Mouse (Mus musculus): ENCODE data around the gene Crabp2.

Gene Crabp2

DNA sequence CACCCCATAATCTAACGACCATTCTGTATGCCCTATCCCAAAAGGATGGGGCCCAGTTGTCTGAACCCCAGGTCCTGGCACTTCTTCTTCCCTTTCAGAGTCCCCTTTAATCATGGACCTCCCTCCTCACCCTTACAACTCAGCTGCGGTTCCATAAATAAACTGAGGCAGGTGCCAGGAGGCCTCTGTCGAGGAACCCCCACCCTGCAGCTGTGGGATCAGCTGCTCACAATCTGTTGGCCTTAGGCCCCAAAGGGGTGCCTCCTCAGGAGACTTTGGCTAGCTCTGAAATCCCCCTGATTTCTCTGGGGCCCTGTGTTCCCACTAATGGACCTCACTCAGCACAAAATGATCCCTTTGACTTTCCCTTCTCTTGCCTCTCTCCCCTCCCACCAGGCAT, 35.6 kb downstream of the Crabp2 start:
- no peak for DNase-seq (ENCODE audit: low spot score in 2 of 2)

DNA sequence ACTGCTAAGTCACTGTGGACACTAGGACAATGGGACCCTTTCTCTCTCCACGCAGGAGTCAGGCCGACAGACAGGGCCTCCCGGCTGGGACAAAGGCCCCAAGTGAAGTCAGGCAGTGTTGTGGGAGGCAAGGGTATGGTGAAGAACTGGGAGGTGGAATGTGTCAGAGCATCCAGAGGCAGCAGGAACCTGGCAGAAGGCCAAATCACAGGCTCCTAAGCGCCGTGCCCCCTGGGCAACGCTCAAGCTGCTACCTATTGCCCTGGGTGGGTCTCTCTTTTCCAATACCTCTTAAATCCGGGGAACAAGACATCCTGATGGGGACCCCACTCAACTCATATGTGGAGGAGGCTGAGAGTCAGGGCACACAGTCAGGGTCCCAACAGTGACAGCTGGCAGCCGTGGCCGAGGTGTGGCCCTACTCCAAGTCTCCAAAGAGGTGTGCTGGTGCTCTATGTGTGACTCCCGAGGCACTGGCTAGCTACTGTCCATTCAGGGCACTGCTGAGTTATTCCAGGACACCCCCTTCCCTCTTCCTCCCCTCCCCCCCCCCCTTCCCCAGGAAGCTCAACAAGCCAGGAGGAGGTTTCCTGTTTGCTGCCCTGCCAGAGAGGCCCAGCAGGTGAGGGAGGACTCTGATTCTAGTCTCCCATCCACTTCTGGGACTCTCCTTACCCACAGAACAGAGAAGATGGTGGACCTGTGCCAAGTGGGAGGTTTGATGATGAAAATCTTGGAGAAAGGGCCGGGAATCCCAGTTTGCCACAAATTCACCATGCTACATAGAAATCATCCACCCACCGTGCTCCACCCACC, 37.2 kb downstream of the Crabp2 start:
- DNase-seq (ENCODE audit: low spot score in 2 of 2): no peak

DNA sequence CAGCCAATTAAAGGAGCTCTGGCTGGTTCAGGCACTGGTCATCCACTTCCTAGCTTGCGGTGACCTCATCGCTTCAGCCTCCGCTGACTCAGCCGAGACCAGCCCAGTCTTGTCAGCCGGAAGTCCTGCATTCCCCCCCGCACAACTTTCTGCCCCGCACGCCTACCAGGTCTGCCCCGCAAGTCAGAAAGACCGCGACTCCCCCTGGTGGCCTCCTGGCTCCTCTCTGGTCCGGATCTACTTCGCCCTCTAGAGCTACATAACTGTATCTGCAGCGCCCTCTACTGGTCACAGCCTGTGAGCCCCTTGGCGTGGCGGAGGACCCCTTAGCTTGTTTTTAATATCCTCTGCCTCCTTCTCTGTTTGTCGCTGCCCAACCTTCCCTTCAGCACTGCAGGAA, 38.4 kb downstream of the Crabp2 start:
- DNase-seq (ENCODE audit: low spot score in 2 of 2): peak; percentile 99

DNA sequence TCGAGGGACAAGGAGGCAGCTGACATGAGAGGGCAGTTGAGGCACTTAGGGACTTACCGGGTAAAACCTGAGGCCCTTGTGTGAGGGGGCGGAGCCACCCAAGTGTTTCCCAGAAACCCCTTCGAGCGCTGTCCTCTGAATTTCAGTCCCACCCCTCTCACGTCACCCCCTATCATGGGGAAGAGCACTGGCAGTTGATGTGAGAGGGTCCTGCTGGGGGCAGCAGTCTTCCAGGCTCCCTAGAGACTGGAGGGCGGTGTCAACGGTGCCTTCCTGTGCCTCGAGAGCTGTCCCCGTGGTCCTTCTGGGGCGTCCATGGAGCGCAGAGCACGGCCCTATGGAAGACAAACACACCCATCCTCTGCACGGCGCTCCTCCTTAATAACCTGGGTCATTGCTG, 39.2 kb downstream of the Crabp2 start:
- peak in 1 of 2 experiments; percentile 44 for DNase-seq (ENCODE audit: low spot score in 2 of 2)

DNA sequence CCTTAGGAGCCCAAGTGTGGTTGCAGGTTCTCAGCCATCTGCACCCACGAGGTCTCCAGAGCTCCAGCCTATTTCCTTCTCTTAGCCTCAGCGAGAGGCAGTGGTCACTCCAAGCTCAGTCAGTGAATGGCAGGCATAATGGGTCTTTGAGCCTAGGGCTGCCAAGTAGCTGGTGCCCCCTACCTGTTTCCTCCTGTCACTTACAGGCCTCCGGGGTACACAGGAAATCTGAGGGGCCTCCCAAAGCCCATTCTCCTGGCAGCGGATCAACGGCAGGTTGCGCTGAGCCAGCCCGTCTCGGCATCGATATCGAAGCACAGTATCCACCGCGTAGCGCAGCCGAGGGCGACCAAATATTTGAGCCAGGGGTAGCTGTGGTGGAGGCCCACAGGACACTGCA, 39.6 kb downstream of the Crabp2 start:
- no peak for DNase-seq (ENCODE audit: low spot score in 2 of 2)

DNA sequence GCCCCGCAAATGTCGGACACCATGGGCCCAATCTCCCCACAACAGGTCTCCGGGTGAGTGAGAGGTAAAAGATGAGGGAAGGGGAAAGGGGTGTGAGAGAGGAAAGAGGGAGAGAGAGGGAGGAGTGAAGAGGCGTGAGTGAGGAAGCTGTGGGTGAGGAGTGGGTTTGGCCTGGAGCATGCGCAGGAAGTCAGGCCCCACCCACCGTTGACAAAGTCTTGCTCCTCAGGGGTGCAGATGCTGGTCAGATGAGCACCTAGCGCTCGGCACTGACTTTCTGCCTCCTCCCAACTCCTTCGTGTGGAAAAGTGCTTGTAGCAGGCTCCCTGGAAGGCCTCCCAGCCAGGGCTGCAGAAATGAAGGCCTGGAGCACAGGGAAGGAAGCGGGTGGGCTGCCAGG, 41.5 kb downstream of the Crabp2 start:
- no peak for DNase-seq (ENCODE audit: low spot score in 2 of 2)

DNA sequence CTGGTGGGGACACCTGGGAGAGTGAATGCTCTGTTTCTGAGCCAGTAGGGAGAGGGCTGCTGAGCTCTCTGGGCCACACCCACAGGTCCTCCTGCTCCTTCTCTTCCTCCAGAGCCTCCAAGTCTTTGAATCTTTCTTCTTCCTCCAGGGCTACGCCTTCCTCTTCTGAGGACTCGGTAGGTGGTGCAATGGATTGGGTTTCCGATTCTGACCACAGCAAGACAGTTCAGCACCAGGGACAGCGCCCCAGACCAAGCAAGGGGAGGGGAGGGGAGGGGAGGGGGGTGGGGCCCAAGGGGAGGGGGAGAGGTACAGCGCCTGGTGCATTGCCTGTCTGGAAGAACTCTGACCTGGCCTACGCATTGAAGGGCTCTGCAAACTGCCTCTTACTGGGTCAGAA, 45.0 kb downstream of the Crabp2 start:
- DNase-seq (ENCODE audit: low spot score in 2 of 2): no peak

DNA sequence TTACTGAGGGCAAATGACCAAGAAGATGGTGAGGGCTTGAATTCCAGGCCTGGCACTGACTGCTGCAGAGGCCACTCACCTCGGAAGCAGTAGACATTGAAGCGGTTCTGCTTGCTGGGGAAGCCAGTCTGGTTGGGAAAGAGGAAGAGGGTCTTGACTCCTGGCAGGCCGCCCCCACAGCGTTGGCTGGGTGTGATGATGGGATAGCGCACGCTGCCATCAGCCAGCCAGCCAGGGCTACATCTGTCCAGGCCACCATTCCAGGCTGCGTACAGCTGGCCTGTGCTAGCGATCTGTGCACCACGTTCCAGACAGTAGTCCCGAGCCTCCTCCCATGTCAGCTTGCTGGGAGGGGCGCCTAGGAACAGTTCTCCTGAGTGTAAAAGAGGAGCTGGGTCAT, 46.9 kb downstream of the Crabp2 start:
- DNase-seq (ENCODE audit: low spot score in 2 of 2): no peak

DNA sequence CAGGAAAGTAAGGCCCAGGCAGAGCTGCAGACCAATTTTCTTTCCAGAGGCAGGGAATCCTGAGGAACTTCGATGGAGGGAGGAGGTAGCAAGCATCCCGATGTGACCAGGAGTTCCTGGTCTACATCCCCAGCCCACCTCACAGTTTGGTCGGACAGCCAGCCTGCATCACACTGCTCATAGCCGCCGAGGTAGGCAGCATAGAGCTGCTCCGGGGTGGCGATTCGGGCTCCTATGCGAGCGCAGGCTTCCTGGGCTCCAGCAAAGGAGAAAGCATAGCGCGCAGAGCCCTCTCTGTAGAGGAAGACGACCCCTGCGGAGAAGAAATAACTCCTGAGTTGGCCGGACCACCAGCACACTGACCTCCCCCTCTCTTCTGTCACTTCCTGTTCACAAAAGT, 47.9 kb downstream of the Crabp2 start:
- no peak for DNase-seq (ENCODE audit: low spot score in 2 of 2)

DNA sequence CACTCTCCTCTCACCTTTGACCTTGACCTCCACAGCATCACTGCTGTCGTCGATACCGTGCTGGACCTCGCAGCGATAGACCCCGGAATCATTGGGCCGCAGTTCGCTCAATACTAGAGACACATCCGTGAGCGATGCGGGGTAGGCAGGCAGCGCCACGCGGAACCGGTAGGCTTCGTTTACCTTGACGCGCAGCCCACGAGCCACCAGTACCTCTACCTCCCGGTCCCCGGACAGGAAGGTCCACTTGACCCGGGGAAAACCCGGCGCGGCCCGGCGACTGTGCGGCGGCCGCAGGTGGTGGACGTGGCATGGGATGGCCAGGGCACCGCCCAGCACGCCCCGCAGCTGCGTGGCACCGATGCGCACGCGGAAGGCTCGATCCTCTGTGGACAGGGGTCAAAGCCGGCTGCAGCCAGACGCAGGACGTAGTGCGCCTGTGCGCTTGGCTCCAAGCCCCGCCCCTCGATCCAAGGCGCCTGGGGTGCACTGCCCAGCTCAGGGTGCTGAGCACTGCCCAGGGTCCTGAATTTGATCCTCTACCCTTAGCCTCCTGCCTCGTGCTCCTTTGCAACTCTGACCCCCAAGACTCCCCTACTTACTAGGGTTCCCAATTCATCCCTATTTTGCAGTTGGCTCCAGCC, 48.6 kb downstream of the Crabp2 start:
- DNase-seq (ENCODE audit: low spot score in 2 of 2): no peak

DNA sequence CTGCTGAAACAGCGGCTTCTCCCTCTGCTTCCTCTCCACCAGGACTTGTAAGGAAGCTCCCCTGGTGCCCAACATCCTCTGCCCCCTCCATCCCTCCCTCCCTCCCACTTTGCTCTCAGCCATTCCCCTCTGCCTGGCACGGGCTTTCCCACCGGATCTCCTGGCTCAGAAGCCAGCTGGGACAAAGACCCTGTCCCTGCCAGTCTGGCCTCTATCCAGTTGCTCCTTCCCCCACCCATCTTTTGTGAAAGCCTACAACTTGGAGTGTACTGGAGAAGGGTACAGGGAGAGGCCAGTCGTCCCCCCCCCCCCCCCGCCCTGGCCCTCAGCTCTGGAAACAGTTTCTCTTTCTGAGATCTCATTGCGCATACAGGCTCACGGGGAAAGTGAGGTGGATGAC, 50.3 kb downstream of the Crabp2 start:
- no peak for DNase-seq (ENCODE audit: low spot score in 2 of 2)

DNA sequence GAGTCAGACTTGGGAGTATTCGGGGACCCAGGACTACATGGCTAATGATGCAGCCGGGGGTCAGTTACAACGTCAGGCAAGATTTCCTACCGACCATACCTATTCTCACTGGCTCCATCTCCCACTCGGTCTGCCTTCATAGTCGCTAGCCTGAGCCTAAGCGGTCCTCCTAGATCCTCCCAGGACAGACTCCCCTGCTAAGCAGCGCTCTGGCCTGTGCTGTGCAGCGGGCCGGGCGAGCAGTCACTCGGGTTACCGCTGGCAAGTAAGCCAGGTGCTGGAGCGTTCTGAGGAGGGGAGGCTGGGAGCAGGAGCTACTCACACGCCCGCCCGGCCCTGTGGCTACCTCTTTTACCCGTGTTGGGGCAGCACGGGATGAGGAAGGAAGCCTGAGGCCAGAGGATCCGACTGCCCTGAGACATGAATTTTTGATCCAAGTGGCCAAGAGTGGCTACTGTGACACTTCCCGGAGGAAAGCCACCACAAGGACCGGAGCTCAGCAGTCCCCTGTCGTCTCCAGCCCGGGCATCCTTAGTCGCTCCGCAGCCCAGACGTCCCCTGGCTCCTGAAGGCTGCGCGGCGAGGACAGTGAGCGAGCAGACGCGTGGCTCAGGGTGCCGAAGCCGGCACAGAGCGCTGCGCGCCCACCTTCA, 50.9 kb downstream of the Crabp2 start:
- peak in 1 of 2 experiments; percentile 23 for DNase-seq (ENCODE audit: low spot score in 2 of 2)

DNA sequence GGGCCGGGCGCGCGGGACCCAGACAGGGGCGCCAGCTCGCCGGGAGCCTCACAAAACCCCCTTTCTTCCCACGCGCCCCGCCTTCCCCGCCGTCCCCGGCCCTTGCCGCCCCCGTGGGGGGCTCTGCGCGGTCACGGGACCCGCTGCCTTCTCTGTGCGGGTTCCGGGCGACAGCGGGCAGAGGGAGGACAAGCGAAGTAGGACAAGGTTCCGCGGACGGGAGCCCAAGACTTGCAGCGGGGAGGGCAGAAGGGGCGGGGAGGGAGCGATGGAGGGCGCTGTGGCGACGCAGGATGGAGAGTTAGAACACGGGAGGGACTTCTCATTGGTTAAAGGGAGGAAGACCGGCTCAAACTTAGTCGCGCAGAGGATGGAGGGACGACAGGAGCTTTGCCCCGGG, 51.7 kb downstream of the Crabp2 start, which contains the start of gene Bcan:
Bcan (minus strand) TSS at position 50 of the 400 bp plus-strand sequence.
- no peak for DNase-seq (ENCODE audit: low spot score in 2 of 2)

DNA sequence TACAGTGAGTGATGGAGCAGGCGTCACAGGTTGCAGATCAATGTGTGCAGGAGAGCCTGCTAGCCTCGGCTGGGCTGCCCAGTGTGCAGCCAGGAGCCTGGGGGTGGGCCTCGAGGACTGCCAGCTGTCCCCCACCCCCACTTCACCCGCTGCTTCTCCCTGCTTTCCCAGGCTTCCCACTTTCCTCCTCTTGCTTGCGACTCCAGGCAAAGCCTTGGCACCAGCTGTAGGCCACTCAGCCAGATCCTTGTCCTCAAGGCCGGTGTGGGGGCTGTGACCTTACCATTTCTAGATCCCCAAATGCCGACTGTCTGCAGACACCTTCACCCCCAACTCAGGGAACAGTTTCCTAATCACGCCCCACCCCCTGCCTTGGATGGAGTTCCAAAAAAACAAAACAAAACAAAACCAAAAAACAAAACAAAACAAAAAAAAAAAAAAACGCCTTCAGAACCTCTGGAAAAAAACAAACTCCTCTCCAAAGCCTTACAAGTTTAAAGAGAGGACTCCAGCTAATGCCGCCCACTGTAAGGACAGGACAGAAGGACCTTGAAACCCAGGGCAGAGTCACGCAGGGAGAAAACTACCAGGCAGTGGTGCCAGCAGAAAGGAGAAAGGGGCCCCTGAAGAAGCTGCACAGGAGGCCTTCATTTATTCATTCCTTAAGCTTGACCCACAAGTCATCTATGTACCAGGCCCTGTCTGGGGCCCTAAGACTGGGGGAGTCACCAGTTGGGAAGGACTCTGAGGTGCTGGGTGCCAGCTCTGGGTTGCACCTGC, 52.5 kb downstream of the Crabp2 start:
- no peak for DNase-seq (ENCODE audit: low spot score in 2 of 2)

DNA sequence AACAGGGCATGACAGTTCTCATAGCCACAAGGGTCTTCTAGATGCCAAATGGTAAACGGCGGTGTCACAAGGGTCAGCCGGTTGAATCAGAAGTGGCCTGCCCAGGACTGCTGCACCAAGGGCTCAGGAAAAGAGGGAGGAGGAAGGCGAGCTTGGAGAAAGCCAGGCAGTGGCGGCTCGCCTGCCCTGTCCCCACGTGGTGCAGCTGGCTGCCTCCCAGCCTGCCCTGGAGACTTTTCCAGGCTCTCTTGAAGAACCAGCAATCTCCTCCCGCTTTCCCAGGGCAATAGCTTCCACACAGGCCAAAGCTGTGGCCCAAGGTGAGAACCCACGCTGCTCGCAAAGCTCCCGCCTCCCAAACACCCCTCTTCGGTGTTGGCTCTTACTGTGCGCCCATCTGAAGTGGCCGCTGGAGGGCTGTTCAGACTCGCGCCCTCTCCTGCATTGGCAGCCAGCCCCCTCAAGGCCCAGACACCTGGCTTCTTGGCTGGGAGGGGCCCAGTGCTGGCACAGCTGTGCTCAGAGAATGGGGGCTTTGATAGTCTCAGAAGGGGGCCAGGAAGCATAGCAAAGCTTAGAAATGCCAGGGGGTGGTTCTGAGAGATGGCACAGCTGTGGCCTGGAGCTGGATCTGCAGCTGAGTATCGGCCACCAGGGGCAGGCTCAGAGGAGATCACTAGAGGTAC, 54.0 kb downstream of the Crabp2 start:
- DNase-seq (ENCODE audit: low spot score in 2 of 2): no peak
